Mouse (Mus musculus) C2C12 (cell line): ENCODE measurements at regions not wholly inside any gene's neighbourhood (a gene's known extent, or its start where the extent isn't known, plus 50 kb on each side); places are given as distances from the start of the nearest gene placed in this dataset.

Experiments
- CEBPB ChIP-seq: IDR thresholded peaks from one replicate; pipeline ENCODE4 v1.6.1; 2011; ENCODE audit warnings: low read depth, mild to moderate bottlenecking, control low read depth, moderate library complexity
- CTCF ChIP-seq: IDR thresholded peaks from one replicate; pipeline ENCODE4 v1.5.1; 2011; ENCODE audit not compliant: control insufficient read depth, insufficient read depth, insufficient read length
- FOSL1 ChIP-seq: IDR thresholded peaks from one replicate; pipeline ENCODE4 v1.8.0; 2011; ENCODE audit warnings: mild to moderate bottlenecking, low read length; ENCODE audit not compliant: poor library complexity, insufficient read depth, severe bottlenecking
- MAX ChIP-seq: IDR thresholded peaks from one replicate; pipeline ENCODE4 v1.6.1; 2011; ENCODE audit warnings: mild to moderate bottlenecking, control low read depth
- MYOG ChIP-seq: IDR thresholded peaks from one replicate; pipeline ENCODE4 v1.6.1; 2011; ENCODE audit not compliant: control insufficient read depth, insufficient read length; ENCODE audit errors: extremely low read depth
- USF1 ChIP-seq: IDR thresholded peaks from one replicate; pipeline ENCODE4 v1.6.1; 2011; ENCODE audit warnings: low read depth, mild to moderate bottlenecking, control low read depth, moderate library complexity

DNA sequence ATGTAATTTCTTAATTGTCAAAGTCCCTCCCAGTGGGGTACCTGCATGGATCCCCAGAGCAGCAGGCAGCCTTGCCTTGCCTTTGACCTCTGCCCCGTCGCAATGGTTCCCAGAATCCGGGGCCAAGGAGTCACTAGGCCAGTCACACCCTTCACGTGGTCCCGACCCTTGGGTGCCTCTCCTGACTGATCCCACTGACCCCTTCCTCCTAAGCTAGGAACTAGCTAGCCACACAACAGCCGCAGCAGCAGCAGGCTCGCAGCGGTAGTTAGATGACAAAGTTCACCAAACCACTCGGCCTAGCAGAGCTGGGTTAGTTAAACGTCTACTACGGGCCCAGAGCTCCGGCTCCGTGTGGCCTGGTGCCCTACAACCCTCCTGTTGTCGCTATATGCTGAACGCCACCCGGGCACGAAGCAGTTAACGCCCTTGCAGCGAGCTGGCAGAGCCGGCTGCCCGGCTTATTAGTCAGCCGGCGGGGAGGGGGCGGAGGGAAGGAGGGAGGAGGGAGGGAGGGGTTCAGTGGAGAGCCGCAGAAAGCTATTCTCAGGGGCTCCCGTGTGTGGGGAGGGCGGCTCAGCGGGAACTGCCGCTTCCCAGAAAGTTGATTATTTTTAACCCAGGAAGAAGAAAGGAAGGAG, 84.6 kb downstream of the 1700001O22Rik start:
- TF ChIP-seq MYOG (no peak), MAX (no peak), CTCF (no peak), CEBPB (no peak), USF1 (peak; percentile 44), FOSL1 (no peak)
